Mouse (Mus musculus) layer of hippocampus, adult 9-11 months (tissue): ENCODE measurements at regions not wholly inside any gene's neighbourhood (a gene's known extent, or its start where the extent isn't known, plus 50 kb on each side); places are given as distances from the start of the nearest gene placed in this dataset.
"Not testable (repeated sequence)": the region's sequence is repeated elsewhere in the genome, so short reads cannot be mapped to it uniquely, and the experiment has no call there.

Experiments
- DNase-seq: peaks from one replicate; pipeline ENCODE4 v3.0.0; 2022

DNA sequence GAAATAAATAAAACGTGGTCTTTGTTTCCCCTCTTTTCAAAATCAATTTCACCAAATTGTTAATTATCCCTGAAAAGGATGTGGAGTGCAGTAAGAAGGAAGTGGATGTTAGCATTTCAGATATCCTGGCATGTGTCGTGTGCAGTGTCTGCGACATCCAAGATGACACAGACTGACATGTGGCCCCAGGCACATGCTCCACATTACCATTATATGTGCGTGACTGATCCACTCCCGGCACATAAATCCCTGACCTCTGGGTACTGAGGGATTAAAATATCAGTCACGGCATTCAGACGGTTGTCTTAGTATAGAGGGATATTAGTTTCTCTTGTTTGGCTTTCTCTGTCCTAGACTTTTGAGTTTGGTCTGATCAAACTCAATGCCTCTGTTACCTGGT is 168.0 kb upstream of the Slc25a13 start:
- no peak for DNase-seq

DNA sequence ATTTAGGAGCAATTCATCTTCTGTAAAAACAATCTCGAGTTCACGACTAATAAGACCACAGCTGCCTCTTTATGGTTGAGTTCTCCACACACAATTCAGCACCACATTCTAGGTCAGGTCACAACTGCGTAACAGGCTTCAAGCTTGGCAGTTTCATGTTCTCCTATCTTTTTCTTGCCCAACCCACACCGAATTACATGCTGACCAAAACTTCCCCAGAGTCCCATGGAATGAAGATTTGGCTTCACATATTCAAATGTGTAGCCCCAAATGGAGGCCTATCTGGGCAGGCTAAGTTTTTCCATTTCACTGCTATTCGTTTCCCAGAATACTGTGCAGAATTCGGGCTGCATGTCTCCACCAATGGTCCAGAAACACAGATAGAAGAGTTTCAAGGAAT is 167.5 kb upstream of the Slc25a13 start:
- DNase-seq = no peak

DNA sequence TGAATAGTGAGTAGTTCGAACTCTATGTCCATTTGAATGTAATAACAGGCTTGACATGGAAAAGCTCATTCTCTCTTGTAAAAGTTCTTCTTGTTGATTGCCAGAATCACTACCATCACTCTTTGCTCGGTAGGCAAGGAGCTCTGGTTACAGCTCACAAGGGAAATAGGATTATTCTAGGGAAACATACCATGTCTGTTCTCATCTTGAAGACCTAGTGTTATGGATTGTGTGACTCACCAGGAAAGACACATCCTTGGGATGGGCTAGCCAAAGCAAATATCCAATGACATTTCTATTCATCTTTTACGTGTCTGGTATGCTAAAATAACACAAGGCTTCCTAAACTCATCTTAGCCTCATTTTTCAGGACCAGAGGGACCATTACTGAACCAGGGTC is 155.4 kb upstream of the Slc25a13 start:
- no peak for DNase-seq

DNA sequence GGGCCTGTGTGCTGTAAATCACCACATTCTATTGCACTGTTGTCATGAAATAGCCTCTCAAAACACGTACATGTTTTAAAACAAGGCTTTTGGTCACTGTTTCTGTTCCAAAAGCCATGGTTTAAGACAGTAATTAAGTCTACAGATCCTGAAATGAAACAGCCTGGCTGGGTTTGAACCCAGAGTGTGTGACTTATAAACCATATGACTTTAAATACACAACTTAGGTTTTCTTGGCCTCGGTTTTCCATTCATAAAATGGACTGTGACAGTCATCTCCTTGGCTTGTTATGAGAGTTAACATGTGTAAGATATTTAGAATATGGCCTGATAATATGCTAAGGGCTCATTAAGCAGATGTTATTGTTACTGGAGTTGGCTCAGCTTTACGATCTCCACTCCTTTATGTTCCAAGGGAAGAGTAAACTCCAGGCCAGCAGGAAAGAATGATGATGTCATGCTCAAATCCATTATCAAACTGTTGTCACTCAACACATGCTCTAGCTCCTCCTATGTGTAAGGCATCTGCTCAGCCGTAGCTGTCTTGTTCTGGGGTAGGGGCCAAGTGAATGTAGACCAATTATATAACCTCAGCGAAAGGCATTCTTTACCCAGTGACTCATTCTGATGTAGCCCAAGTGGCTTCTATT is 154.6 kb upstream of the Slc25a13 start:
- DNase-seq = no peak

DNA sequence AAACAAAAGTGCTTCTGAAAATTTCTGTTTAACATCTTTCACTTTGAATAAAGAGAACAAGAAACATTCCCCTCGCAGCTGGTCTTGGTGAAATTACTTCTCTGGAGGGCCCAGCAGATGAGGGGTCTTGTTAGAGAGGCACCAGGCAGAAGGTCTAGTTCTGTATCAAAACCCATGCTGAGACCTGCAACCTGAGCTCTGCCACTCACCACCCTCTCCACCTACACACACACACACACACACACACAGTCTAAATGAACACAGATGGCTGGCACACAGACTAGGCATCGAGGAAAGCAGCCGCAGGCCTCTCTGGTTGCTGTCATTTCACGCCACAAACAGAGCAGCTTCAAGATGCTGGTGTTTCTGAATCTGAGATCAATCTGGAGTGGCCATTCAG is 147.1 kb upstream of the Slc25a13 start:
- DNase-seq = peak; percentile 3

DNA sequence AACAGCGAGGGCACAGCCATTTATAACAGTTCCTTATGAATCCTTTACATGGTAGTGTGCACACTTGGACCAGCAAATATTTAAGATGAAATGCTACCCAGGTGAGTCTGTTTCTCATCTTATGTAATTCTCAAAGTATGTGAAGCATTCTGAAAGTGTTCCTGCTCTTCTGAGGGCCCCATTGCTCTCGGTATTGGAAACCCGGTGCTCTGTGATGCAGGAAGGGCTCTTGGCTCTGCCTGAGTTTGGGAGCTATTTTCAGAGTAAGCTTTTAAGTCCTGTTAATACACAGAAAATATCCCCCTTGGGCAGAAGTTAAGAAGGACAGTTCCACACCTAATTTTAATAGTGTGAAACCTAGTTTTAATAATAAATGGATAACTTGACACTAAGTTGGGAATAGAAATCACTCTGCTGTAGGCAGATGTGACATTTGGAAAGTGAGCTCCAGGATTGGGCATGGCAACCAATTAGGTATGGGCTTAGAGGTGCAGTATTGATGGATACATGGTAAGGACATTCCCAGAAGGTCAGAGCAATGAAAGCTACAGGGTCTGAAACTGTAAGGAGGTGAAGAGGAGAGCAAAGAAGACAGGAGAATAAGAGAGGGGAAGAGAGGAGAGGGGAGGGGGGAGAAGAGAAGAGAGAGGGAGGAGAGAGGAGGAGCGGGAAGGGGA is 145.8 kb upstream of the Slc25a13 start:
- no peak for DNase-seq

DNA sequence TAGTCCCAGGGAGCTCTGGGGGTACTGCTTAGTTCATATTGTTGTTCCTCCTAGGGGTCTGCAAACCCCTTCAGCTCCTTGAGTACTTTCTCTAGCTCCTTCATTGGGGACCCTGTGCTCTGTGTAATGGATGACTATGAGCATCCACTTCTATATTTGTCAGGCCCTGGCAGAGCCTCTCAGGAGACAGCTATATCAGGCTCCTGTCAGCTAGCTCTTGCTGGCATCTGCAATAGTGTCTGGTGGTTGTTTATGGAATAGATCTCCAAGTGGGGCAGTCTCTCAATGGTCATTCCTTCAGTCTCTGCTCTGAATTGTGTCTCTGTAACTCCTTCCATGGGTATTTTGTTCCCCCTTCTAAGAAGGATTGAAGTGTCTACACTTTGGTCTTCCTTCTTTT is 144.2 kb upstream of the Slc25a13 start:
- DNase-seq = not testable (repeated sequence)

DNA sequence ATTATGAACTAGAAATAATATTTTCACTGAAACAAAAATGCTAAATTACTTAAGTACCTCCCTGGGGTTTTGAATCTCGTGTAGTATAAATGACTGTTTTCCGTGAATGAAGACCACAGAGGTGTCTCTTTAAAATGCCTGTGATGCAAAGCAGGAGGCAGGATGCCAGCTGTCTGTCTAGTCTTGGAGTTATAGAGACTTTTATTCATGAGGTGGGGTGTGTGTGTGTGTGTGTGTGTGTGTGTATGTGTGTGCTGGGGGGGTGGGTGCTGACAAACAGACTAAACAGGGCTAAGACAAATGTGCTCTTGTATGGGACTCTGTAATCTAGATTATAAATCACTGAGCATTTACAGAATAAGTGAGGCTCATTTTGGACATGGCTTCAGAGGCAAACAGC is 140.5 kb upstream of the Slc25a13 start:
- no peak for DNase-seq

DNA sequence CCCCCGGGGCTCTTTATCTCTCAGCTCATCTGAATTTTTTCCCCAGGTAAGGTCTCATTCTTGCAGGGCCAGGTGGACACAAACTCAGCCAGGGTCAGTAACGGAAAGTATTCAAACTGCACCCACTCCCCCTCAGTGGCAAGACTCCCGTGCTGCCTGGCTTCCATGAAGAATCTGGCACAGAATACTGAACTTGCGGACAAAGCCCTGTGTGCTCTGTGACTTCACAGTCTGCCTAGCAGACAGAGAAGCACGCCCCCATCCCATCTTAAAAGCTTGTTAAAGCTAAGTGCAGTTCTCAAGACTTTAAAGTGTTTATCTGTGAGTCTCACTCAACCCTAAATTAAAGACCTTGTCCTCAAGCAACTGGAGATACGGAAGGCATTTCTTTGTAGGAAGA is 140.0 kb upstream of the Slc25a13 start:
- DNase-seq = no peak

DNA sequence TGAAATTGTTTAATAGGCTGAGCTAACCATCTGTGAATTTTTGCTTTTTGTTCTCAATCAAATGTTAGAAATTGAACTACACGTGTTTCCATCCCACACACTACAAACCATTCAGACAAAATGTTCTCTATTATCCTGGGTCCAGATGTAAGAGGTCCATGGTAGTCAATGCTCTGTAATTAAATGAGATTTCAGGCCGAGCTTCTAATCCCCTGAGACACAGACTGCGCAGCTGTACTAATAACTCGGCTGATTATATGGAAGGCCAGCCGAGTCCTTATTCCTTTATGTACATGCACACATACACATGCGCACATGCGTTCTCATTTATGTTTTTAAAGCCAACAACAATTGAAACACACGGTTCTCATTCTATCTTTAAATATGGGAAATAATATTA is 118.3 kb upstream of the Slc25a13 start:
- DNase-seq = peak; percentile 27

DNA sequence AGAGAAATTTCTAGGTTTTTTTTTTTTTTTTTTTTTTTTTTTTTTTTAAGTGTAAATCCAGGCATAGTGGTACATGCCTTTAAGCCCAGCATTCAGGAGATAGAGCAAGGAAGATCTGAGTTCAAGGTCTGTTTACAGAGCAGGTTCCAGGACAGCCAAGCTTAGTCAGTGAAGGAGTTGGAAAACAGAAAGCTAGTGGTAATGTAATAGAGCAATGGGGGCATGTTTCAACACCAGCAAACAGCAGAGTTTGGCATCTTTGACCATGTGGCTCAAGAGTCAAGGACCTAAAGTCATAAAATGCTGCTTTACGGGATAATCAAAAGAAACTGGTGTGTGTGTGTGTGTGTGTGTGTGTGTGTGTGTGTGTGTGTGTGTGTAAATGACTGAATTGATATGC is 113.3 kb upstream of the Slc25a13 start:
- no peak for DNase-seq

DNA sequence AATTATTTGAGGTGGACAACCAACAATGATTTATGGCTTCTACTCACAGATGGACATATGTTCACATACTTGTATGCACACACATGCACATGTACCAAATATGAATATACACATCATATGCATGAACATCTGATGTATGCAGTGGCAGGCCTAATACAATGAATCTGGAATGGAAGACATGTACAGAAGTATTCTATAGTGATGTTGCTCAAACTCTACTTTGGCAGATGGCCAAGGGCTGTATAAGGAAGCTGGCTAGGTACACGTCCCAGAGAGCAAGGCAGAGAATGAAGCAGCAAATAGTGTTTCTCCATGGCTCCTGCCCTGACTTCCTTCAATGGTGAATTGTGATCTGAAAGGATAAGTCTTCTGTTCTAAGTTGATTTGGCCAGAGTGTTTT is 108.5 kb upstream of the Slc25a13 start:
- DNase-seq = no peak

DNA sequence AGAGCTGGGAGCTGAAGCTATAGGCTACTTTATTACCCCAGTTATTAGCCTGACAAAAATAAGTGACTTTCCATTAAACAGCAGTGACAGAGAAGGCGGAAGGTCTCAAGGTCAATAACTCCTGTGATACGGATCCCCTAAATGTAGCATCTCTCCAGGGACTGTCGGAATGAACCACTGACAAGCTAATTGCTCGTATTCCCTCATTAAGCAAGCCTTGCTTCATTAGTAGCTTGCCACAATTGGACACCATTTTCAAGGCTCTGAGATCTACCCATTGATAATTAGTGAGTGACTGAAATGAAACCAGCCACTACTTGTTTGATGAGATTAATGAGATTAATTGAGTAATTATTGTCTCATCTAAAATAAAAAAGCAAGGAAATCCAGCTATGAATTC is 99.8 kb upstream of the Slc25a13 start:
- no peak for DNase-seq

DNA sequence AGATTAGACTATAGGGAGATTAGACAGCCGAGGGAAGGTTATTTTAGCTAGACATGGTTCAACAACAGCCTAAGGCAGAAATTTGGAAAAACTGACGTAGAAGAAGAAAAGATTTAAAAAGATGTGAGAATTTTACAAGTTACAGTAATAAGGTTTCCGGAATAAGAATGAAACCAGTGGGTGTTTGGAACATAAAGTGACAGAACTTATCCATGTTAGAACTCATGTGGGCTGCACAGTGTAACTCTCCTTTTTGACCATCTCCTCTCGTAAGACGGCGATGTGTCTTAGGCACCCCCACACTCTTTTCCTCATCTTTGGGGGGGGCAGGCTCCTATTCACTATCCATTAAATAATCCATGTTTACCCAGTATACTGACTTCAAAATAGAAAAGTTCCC is 96.2 kb upstream of the Slc25a13 start:
- DNase-seq = no peak

DNA sequence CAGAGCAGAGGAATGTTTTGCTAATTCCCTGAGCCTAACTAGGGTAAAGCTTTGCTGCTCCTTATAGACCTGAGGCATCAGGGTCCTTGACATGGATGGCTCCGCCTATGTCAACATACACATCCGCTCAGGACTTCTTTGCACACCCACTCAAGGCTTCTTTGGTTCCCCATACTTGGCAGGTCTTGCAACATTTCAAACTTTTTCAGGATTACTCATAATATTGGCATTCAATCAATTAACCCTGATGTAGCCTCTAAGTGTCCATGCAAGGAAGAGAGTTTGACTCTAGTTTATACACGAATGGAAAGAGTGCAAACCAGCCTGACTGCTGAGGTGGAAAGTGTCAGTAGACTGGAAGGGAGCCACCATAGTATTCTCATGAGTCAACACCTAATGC is 93.2 kb upstream of the Slc25a13 start:
- no peak for DNase-seq

DNA sequence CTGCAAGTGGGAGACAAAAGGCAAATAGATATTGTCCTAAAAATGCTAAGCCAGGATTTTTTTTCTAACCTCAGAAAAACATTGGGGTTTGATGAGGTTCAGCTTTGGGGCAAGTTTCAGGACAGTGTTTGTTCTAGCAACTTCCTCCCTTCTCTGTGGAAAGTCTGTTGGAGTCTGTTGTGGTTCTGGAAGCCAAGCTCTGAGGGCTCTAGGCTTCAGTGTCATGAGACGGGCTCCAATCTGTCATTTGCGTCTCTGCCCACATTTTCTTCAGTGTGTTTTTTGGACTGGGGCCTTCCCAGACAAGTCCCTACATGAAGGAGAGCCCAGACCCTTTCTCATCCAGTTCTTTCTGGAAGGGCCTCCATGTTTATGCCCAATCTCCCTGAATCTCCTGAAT is 90.6 kb upstream of the Slc25a13 start:
- DNase-seq = no peak

DNA sequence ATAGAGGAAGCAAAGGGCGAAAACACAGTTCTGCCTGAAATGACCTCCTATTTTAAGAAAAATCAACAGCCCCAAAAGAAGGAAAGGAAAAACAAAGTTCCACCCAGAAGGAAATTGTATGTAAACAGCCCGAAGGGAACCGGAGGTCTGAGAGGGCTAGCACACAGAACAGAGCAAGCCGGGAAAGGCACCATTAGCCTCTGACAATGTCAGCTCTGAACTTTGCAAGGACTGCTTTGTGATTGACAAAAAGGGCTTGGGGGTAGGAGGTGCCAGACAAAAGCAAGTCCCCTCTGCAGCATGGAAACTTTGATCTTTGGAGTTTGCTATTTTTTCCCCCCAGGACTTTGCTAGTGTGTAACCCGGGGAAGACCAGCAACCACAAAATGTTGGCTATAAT is 86.8 kb upstream of the Slc25a13 start:
- DNase-seq = no peak

DNA sequence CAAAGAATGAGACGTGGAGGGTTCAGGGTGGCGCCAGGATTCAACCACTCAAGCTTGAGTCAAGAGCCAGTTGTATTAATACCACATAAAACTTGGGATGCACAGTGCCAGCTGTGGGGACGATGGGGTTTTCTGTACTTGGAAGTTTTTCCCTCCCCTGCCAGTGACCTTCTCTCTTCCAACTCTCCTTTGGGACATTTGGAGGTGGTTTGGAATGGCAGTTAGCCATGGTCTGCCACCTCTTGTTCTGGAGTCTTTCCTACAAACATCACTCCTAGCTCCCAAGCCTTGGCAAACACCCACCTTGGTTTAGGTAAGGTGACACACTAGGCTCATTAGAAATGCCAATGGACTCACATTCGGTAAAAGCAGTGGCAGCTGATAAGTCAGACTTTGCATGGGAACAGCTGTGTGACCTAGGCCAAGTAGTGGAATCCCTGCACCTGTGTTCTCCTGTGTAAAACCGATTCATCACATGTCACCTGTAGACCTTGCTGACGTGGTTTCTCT is 84.1 kb upstream of the Slc25a13 start:
- DNase-seq = no peak

DNA sequence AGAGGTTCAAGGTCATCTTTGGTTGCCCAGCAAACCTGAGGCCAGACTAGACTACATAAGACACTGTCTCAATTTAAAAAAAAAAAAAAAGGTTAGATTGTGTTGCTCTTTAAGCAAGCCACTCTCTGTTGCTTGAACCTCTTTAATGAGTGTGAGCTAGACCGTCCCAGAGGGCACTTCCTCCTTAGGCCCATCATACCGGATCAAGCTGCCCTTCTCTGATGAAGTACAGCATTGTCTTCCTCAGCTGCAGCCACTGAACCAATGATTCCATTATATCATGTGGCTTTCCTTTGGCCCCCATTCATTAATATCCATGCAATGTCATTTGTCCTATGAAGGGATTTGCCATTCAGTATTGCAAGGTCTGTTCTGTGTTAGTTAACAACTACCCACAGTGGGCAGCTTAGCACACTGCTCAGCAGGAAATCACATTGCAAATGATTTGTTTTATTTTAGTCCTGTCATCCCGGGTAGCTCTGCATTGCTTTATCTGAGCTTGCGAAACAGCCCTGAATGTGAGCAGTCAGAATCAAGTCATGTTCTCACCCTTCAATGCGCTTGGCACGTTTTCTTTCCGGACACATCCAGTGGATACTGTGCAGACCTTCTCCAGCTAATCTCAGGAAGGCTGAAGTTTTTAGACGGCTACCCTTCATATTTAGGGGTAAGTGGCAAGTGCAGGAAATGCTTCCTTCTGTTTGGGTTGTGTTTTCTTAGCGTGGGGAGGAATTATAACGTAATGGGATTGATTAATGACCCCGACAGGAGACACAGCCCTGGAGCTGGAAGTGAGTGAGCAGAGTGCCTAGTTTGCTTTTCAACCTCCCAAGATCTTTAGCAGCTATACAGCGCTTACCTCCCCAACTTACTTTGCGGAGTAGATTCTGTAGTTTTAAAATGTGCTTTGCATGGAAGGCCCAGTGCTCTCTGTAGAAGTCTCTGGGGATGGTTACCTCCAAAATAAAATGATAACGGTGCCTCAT is 82.2 kb upstream of the Slc25a13 start:
- no peak for DNase-seq

DNA sequence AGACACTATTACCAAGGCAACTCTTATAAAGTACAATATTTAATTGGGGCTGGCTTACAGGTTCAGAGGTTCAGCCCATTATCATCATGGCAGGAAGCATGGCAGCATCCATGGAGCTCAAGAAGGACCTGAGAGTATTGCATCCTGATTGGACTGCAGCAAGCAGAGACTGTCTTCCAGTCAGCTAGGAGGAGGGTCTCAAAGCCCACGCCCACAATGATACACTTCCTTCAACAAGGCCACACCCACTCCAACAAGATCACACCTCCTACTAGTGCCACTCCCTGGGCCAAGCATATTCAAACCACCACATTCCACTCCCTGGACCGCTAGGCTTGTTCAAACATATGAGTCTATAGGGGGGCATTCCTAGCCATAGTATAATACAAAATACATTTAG is 78.6 kb upstream of the Slc25a13 start:
- DNase-seq = not testable (repeated sequence)

DNA sequence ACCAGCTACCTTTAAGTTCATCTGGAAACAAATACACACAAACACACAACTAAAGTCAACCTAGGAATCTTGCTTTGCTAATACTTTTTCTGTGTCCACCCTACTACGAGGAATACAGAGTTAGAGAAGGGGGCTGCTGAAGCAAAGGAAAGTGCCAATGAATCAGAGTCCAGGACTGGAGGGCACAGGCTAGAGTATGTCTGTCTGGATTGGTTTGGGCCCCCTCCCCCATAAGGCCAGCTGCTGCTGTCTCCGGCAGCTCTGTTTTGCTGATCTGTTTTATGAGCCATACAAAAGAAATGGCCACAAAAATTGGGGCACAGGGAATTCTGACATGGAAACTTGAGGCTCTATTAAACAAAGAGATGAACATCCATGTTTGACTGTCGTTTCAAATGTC is 74.8 kb upstream of the Slc25a13 start:
- no peak for DNase-seq

DNA sequence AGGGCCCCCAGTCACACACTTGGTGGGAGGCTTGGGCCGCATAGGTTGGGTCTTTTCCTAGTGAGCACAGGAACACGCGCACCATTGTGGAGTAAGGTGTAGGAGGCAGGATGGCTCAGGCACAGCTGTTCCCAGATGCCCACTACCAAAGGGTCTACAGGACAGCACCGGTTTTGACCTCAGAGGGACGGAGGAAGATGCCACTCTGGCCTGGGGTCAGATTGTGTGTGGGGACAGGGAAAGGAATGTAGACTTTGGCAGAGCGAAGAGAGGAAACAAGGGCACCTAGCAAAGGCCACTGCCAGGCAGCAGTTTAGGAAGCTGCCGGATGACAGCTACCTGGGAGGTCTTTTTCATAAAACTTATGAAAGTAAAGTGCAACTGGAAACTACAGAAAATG is 73.5 kb upstream of the Slc25a13 start:
- no peak for DNase-seq

DNA sequence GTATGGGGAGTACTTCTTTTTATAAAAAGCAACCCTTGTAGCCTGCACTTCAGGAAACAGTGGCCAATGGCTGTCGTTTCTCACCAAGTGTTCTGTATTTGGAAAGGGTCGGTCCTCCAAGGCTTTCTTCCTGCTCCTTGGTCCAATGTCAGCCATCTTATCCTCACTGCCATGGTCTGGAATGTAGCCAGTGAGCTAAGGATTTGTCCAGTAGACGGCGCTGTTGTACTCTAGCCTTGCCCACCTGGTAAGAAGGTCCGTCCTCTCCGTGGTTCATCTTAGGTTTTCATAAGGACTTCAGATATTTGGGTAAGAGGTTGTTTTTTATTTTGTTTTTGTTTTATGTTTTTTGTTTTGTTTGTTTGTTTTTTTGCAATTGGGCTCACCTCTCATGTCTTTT is 72.8 kb upstream of the Slc25a13 start:
- peak; percentile 12 for DNase-seq
